Mouse (Mus musculus): ENCODE results near the gene Zcchc24. TPM values are rescaled to one million over a fixed set of nuclear protein-coding genes. Genes with fewer than 3 reads are reported as not detected.

Zcchc24 gene
- polyA plus RNA-seq, 1 experiment: not detected

DNA sequence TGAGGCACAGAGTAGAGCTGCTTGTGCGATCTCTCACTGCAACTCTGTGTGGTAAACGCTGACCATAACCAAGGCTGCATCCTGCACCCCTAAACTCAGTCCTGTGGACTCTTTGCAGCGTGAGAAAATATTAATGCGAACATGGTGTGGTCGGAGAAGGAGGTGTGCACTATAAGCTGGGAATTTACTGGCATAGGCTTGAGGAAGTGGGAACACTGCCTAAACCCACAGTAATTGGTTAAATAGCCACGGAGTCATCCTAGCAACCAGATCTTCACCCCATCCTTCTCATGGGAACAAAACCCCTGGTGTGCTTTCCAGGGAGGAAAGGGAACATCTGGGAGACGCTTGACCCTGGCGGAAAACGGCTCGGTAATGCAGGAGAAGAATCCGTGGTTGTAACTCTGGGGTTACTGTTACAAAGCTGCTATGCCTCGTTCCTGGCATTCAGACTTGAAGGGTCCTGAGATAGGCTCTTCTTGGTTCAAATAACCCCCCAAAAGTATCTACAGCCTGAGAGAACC, 18.6 kb upstream of the Zcchc24 start:
- no peak for TF ChIP-seq GATA1 (IDR thresholded peaks at IDR 0.05; ENCODE audit: low read length)

DNA sequence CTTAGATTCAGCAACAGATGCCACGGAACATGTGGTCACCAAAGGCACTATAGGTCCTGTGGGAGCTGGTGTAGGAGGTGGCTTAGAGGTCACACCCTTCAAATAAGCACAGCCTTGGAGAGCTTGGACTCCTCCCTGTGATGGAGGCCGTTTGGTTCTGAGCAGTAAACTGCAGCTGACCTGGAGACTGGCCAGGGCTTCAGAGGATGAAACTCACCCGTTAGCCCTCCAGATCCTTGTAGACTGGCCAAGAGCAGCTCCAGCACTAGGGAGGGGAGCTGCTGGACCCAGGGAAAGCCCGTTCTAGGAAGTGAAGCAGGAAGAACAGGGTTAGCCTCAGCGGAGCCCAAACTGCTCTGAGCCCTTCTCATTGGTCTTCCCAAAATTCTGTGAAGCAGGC, 18.1 kb upstream of the Zcchc24 start:
- no peak for TF ChIP-seq GATA1 (IDR thresholded peaks at IDR 0.05; ENCODE audit: low read length)

DNA sequence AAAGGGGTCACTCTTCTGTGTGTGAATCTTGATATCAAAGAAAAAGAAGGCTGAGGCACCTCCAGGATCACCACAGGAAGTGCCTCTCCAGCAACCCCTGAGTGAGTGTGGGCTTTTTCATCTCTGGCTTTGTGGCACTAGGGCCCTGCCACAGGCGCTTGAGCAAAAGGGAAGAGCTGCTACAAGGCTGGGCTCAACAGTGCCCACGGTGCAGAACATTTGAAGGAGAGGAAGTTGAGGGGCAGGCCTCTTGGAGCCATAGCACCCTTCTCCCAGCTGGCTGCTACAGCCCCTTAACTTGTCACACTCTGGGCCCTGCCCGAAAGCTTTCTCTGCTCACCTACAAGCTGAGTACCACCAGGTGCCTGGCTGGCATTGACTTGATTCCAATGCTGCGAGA, 16.4 kb upstream of the Zcchc24 start:
- no peak for TF ChIP-seq GATA1 (IDR thresholded peaks at IDR 0.05; ENCODE audit: low read length)

- TF ChIP-seq GATA1 (IDR thresholded peaks at IDR 0.05; ENCODE audit: low read length): no peak
Measured at GRCm38 (mm10) chr14:25783220-25783619, 14.4 kb upstream of the Zcchc24 start.

GRCm38 (mm10) chr14:25780601-25781000, 11.8 kb upstream of the Zcchc24 start:
- TF ChIP-seq GATA1 (IDR thresholded peaks at IDR 0.05; ENCODE audit: low read length): no peak

DNA sequence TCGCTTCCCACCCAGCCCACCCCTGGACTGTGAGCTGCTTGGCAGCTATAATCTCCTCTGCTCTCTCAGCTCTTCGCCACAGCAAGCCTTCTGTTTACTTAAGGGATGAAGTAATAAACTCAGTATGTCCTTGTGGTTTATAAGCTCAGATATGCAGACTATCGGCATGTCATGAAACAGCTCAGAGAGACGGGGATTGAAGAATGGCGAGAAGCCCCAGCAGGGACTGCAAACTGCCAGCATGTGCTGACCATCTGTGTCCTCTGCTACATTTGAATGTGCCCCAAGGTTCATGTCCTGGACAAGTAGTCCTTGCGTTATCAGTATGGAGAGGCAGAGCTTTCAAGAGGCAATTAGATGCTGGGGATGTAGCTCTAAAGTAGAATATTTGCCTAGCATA, 7.5 kb upstream of the Zcchc24 start:
- TF ChIP-seq GATA1 (IDR thresholded peaks at IDR 0.05; ENCODE audit: low read length): no peak

GRCm38 (mm10) chr14:25774100-25774499, 5.3 kb upstream of the Zcchc24 start:
- no peak for TF ChIP-seq GATA1 (IDR thresholded peaks at IDR 0.05; ENCODE audit: low read length)

DNA sequence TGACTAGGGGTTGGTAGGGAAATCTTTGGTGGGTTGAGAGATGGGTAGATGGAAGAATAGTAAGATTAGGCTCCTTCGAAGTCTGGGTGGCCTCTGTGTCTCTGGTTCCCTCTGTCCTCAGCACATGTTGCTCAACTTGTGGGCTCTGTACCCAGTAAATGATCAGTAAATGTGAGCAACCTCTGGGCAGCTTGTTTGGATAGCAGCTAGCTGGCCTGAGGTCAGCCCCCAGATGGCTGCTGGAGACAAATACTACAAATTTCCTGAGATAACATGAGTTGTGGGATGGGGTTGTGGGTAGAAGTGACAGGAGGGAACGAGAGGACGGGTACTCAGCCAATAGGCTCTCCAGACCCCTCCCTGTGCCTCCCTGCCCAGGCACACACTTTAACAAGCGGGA, 4.2 kb upstream of the Zcchc24 start:
- no peak for TF ChIP-seq GATA1 (IDR thresholded peaks at IDR 0.05; ENCODE audit: low read length)

DNA sequence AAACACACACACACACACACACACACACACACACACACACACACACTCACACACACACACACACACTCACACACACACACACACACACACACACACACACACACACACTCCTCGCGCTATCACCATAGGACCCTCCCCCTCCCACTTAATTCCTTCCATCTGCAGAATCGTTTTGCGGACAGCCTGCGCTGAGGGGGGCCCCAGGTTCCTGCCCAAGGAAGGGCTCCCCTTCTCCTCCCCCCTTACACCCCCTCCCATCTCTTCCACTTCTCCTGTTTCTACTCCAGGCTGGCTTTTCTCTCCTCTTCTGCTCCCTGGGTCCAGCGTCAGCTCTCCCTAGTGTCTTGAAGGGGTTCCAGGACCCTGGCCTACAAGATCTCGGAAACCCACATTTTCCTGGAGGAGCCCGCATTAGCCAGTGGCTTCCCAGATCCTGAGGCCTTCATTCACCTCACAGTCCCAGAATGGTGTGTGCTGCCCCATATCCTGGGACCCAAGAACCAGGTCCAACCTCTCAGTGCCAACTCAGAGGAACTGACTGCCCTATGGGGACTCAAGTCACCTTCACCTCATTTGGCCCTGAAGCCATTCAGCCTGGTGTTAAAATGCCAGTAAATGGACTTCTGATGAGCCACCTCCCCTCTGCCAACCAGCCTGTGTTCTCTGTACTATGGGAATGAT, 927 bp upstream of the Zcchc24 start:
- TF ChIP-seq GATA1 (IDR thresholded peaks at IDR 0.05; ENCODE audit: low read length): no peak

DNA sequence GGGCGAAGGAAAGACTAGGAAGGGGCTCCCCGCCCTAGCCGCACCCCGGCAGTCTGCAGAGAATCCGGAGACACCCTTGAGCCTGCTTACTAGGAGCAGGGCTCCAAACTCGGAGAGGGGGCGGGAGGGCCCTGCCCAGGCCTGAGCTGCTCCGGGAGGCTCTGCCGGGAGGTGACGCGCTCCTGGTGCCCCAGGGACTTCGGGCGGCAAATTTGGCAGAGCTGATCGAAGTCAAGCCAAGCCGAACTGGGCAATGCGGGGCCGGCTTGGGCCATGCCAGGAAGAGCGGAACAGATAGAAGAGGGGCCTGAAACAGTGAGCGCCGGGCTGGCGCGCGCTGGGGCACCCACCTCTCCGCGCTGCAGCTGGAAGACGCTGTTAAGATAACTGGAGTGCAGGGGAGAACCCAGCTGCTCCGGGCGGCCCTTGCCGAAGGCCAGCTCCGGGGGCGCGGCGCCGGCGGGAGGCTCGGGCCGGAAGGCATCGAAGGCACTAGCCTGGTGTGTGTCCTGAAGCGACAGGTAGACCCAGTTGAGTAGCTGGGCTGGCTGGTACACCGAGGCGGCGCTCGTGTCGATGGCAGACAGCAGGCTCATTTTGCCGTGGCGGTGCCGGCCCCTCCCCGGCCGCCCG, 462 bp downstream of the Zcchc24 start:
- TF ChIP-seq GATA1 (IDR thresholded peaks at IDR 0.05; ENCODE audit: low read length): no peak

DNA sequence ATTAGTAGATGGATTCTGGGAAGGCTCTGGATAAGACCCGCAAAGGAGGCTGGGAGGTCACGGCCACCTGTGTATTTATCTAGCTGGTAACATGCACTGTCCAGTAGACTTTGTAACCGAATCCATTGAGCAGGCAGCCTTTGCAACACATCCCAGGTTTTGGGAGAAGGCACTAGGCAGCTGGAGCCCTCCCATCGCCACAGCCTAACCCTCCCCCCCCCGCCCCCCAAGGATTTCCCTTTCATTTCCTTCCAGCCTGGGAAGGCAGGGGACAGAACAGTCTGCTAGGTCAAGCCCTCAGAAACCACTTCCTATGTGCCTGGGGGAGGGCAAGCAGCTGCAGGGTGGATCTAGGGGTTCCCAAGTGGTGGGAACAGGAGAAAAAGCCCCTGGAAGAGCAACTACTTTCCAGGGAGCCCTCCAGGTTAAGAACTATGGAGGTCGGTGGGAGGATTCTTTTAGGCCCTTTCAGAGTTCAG, 1.1 kb downstream of the Zcchc24 start:
- TF ChIP-seq GATA1 (IDR thresholded peaks at IDR 0.05; ENCODE audit: low read length): no peak

DNA sequence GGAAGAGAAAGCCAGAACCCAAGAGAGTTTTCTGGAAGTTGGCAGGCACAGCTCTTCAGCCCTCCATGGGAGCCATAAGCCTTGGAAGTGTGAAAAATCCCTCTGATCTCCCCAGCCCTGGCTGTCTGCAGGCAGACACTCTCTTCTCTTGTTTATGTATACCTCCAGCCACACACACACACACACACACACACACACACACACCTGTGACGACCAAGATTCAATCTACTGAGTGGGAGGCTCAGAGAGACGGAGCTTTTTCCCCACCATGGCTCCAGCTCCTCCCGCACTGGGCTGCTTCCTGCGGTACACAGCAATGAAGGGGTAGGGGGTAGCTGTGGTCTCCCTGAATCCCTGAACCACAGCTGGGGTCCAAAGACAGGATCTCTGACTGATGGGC, 2.4 kb downstream of the Zcchc24 start:
- no peak for TF ChIP-seq GATA1 (IDR thresholded peaks at IDR 0.05; ENCODE audit: low read length)

GRCm38 (mm10) chr14:25765921-25766320, 2.9 kb downstream of the Zcchc24 start:
- no peak for TF ChIP-seq GATA1 (IDR thresholded peaks at IDR 0.05; ENCODE audit: low read length)

DNA sequence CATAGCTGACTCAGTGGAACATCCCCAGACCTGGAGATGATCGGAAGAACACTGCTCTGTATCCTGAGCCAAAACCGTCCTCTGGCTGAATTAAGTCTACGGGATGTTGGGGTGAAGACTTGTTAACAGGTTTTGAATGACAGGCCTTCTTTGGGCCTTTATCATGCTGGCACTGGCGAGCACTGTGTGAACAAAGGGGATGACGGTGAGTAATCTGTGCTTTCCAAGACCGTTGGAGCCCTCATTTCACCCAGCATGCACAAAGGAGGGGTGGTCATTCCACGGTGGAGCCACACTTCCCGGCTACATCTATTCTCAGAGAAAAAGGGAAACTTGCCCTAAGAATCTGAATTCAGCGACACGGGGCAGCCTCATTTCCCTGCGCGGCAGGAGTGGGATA, 3.7 kb downstream of the Zcchc24 start:
- TF ChIP-seq GATA1 (IDR thresholded peaks at IDR 0.05; ENCODE audit: low read length): no peak

- no peak for TF ChIP-seq GATA1 (IDR thresholded peaks at IDR 0.05; ENCODE audit: low read length)
Measured at GRCm38 (mm10) chr14:25761184-25761583, 7.7 kb downstream of the Zcchc24 start.

GRCm38 (mm10) chr14:25759981-25760537, 8.8 kb downstream of the Zcchc24 start:
- no peak for TF ChIP-seq GATA1 (IDR thresholded peaks at IDR 0.05; ENCODE audit: low read length)

DNA sequence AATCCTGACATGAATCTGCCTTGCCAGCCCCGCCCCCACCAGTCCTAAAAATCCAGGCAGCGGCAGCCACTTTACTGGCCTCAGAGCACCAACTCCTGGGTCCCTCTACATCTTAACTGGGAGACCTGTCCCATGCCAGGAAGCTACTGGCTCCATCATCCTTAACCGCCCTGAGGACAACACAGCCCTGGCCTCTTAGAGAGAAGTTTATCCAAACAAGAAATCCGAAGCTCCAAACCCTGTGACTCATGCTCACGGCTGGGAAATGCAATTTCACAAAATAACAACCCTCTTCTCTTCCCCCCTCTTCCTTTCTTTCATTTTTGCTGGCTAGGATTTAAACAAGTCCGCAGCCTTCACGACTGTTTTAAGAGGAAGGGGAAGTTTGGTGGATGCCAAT, 9.3 kb downstream of the Zcchc24 start:
- TF ChIP-seq GATA1 (IDR thresholded peaks at IDR 0.05; ENCODE audit: low read length): no peak
